ENCODE assay signal across 5 mouse cellular contexts in the genomic region with DNA sequence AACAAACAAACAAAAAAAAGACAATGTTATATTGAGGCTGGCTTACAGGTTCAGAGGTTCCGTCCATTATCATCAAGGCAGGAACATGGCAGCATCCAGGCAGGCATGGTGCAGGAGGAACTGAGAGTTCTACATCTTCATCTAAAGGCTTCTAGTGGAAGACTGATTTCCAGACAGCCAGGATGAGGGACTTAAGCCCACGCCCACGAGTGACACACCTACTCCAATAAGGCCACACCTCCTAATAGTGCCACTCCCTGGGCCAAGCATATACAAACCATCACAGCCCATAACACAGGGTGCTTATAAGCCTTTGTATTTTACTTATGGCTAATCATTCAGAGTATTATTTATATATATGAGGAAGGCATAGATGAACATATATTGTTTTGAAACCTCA.
DNase-seq lines count a peak whose midpoint lies in the region; ATAC-seq and TF ChIP-seq lines count a peak whose summit lies in the region.
"Not testable (repeated sequence)": the region's sequence is repeated elsewhere in the genome, so short reads cannot be mapped to it uniquely, and the experiment has no call there.

No protein-coding gene starts in this region.

- H3K9me3 ChIP-seq in MEL (replicated peaks; ENCODE audit: insufficient read depth, low read length); erythroblast, embryonic 14.5 days (ENCODE audit: control insufficient read depth, low read length); liver, embryonic 12.5 days (replicated peaks); liver, embryonic 14.5 days (ENCODE audit: control insufficient read depth, low read length); liver, embryonic 16.5 days (replicated peaks; ENCODE audit: control insufficient read depth, low read length): not testable (repeated sequence)

- TF ChIP-seq RAD21 in MEL (IDR thresholded peaks at IDR 0.05; ENCODE audit: low read depth, low read length): not testable (repeated sequence)

- H3K9ac ChIP-seq in MEL (ENCODE audit: control insufficient read depth, low read depth, low read length, poor library complexity, severe bottlenecking); liver, embryonic 12.5 days; liver, embryonic 14.5 days (replicated peaks); liver, embryonic 16.5 days (ENCODE audit: low read depth, low read length): not testable (repeated sequence)

- not testable (repeated sequence) for H3K27ac ChIP-seq in MEL (ENCODE audit: control insufficient read depth, low read depth, low read length); liver, embryonic 12.5 days; liver, embryonic 14.5 days; liver, embryonic 16.5 days (ENCODE audit: low read length)

- H3K4me3 ChIP-seq in MEL (ENCODE audit: control insufficient read depth in 1 of 2, insufficient read depth in 1 of 2, low read depth in 2 of 2, low read length in 2 of 2); liver, embryonic 12.5 days; liver, embryonic 14.5 days (ENCODE audit: insufficient read depth in 1 of 2, low read depth in 2 of 2, low read length in 2 of 2); liver, embryonic 16.5 days (ENCODE audit: low read depth, low read length): not testable (repeated sequence)
- peak overlapping the region; percentile 16 for H3K4me3 ChIP-seq in erythroblast, embryonic 14.5 days (replicated peaks)

- H3K79me2 ChIP-seq in MEL (ENCODE audit: control insufficient read depth, insufficient read depth, low read length, poor library complexity): peaks cover 18% of the 10 kb centered on the region

- 70% methylated on average over 3 of the region's 3 CpGs for WGBS in liver, embryonic 12.5 days (ENCODE audit: insufficient replicate concordance)
- WGBS in liver, embryonic 14.5 days (ENCODE audit: insufficient replicate concordance): 55% methylated on average over 3 of the region's 3 CpGs
- WGBS in liver, embryonic 16.5 days (ENCODE audit: insufficient replicate concordance): 60% methylated on average over 3 of the region's 3 CpGs

- not testable (repeated sequence) for TF ChIP-seq EP300 in MEL (IDR thresholded peaks at IDR 0.05; ENCODE audit: low read depth in 1 of 2, low read length in 2 of 2); liver, embryonic 14.5 days (IDR thresholded peaks at IDR 0.05; ENCODE audit: low read depth)

- not testable (repeated sequence) for TF ChIP-seq POLR2A in MEL (IDR thresholded peaks at IDR 0.05; ENCODE audit: control insufficient read depth in 1 of 2, insufficient read depth in 1 of 2, low read depth in 1 of 2, low read length in 2 of 2, poor library complexity in 1 of 2)

- H3K36me3 ChIP-seq in MEL (ENCODE audit: control insufficient read depth in 1 of 2, insufficient read depth in 2 of 2, low read length in 2 of 2): peaks cover 2 to 12% of the 10 kb centered on the region in 2 experiments; a peak in 3 of 4 replicates
- H3K36me3 ChIP-seq in erythroblast, embryonic 14.5 days (ENCODE audit: control insufficient read depth): peaks cover 39% of the 10 kb centered on the region
- H3K36me3 ChIP-seq in liver, embryonic 12.5 days: peaks cover 20% of the 10 kb centered on the region
- H3K36me3 ChIP-seq in liver, embryonic 14.5 days (replicated peaks; ENCODE audit: control insufficient read depth, insufficient read depth, low read depth); liver, embryonic 16.5 days (ENCODE audit: control insufficient read depth, insufficient read depth): not testable (repeated sequence)

- peaks cover 13 to 19% of the 10 kb centered on the region in 2 experiments for H3K4me1 ChIP-seq in MEL (ENCODE audit: control insufficient read depth in 1 of 2, insufficient read depth in 2 of 2, low read length in 2 of 2)
- H3K4me1 ChIP-seq in erythroblast, embryonic 14.5 days (ENCODE audit: control insufficient read depth): peaks cover 82% of the 10 kb centered on the region
- H3K4me1 ChIP-seq in liver, embryonic 12.5 days: peaks cover 65% of the 10 kb centered on the region
- H3K4me1 ChIP-seq in liver, embryonic 14.5 days (replicated peaks; ENCODE audit: control insufficient read depth in 2 of 2, insufficient read depth in 2 of 2, low read length in 1 of 2): peaks cover 27 to 42% of the 10 kb centered on the region in 2 experiments
- peaks cover 35% of the 10 kb centered on the region for H3K4me1 ChIP-seq in liver, embryonic 16.5 days (ENCODE audit: control insufficient read depth, low read depth, low read length)

- H3K27me3 ChIP-seq in MEL (ENCODE audit: control insufficient read depth in 1 of 2, insufficient read depth in 2 of 2, low read length in 2 of 2); erythroblast, embryonic 14.5 days (ENCODE audit: control insufficient read depth); liver, embryonic 12.5 days (replicated peaks); liver, embryonic 14.5 days (ENCODE audit: control insufficient read depth, insufficient read depth, low read length); liver, embryonic 16.5 days (ENCODE audit: control insufficient read depth, insufficient read depth, low read depth, low read length): not testable (repeated sequence)

- DNase-seq in MEL (ENCODE audit: low read depth, low spot score): peak; percentile 60
- peak in 1 of 3 experiments; percentile 47 for DNase-seq in liver, embryonic 14.5 days (ENCODE audit: low read depth in 3 of 3, low spot score in 3 of 3)

- ATAC-seq in liver, embryonic 12.5 days: peak; percentile 31; the same call in 1 of the 2 replicates
- not testable (repeated sequence) for ATAC-seq in liver, embryonic 14.5 days (ENCODE audit: insufficient read depth)
- ATAC-seq in liver, embryonic 16.5 days (ENCODE audit: low read depth): peak; percentile 36

- H3K4me2 ChIP-seq in liver, embryonic 12.5 days: peak overlapping the region; percentile 75; the same call in 1 of the 2 replicates
- H3K4me2 ChIP-seq in liver, embryonic 14.5 days (ENCODE audit: low read depth): peak overlapping the region; percentile 8
- not testable (repeated sequence) for H3K4me2 ChIP-seq in liver, embryonic 16.5 days (ENCODE audit: low read depth, low read length)

- not testable (repeated sequence) for TF ChIP-seq CTCF in MEL (IDR thresholded peaks at IDR 0.05 in 2 of 3, conservative IDR thresholded peaks at IDR 0.05 in 1 of 3; ENCODE audit: control insufficient read depth in 1 of 3, insufficient read depth in 1 of 3, low read depth in 2 of 3, low read length in 3 of 3, poor library complexity in 1 of 3, severe bottlenecking in 1 of 3); liver, embryonic 14.5 days (IDR thresholded peaks at IDR 0.05; ENCODE audit: low read depth)
